Mouse (Mus musculus) telencephalon, adult 2 months (tissue): ENCODE results near the gene Shisal1.
A peak's percentile ranks its signal among the peaks of the same experiment; 100 is the strongest.

Experiments used
- DNase-seq: peaks from one replicate; pipeline ENCODE4 v3.0.0-alpha.2; 2011; ENCODE audit warnings: low read depth, low spot score

Shisal1 gene

GRCm38 (mm10) chr15:84446997-84447396 is at the start of gene Shisal1:
TSS of gene Shisal1 (minus strand) at chr15:84447097.
- DNase-seq: no peak

DNA sequence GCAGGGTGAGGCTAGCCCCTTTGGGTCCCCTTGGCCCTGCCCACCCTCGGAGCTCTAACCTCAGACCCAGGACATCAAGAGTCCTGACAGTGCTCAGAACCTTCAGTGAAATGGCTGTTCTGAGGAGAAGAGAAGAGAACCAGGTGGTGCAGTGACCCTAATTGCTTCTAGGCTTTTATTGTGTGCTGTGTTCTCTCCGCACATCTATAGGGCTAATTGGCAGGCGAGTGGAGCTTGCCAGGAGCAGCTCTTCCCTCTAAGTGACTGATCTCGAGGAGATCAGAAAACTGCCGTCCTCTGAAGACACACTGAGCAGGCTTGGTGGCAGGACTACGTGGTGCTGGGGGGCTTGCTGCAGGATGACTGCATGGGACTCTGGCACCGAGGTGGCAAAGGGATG is 43.6 kb upstream of the Shisal1 start:
- DNase-seq: no peak

DNA sequence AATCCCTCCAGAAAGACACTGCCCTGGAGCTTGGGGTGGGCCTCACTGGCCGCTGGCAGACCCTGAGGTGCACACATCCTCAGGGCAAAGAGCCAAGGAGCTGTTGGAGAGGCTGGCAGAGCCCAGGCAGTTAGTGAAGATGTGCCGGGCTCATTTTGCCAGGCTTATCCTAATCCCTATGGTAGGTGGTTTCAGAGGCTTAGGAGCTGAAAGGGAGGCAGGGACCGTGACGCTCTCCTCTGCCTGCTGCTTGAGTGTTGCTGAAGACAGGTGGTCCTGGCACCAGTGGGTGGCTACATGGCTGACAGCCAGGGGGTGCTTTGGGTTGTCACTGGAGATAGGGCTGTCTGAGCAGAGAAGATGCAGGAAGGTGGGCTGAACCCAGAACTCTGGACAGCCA is 37.4 kb upstream of the Shisal1 start:
- DNase-seq: no peak

- no peak for DNase-seq
Observed at GRCm38 (mm10) chr15:84483622-84484021, 36.7 kb upstream of the Shisal1 start.

DNA sequence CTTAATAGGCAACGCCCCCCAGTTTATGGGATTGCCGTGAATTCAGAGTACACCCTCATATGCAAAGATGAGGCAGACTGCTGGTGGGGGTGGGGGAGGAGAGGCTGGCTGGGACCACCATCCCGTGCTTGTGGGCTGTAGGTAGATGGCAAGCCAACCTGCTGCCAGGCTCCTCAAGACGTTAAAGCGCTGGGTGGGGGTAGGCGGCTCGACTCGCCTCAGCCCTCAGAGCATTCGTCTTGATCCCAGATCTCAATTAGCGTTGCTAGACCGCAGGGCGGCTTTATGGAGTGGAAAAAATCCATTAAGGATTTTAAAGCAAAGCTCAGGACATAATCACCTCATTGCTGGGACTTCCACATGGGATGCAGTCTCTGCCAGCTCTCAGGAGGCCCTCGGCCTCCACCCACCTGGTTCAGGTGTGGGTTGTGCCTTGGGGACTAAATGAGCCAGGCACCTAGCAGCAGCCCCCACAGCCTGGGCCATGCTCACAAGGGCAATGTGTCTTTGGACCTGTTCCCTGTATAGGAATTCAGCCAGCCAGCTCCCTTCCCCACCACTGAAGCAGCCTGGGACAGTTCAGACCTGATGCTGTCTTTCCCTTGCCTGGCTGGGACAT is 34.5 kb upstream of the Shisal1 start:
- no peak for DNase-seq

GRCm38 (mm10) chr15:84469391-84469790 is 22.5 kb upstream of the Shisal1 start:
- no peak for DNase-seq

GRCm38 (mm10) chr15:84467761-84468160 is 20.9 kb upstream of the Shisal1 start:
- no peak for DNase-seq

DNA sequence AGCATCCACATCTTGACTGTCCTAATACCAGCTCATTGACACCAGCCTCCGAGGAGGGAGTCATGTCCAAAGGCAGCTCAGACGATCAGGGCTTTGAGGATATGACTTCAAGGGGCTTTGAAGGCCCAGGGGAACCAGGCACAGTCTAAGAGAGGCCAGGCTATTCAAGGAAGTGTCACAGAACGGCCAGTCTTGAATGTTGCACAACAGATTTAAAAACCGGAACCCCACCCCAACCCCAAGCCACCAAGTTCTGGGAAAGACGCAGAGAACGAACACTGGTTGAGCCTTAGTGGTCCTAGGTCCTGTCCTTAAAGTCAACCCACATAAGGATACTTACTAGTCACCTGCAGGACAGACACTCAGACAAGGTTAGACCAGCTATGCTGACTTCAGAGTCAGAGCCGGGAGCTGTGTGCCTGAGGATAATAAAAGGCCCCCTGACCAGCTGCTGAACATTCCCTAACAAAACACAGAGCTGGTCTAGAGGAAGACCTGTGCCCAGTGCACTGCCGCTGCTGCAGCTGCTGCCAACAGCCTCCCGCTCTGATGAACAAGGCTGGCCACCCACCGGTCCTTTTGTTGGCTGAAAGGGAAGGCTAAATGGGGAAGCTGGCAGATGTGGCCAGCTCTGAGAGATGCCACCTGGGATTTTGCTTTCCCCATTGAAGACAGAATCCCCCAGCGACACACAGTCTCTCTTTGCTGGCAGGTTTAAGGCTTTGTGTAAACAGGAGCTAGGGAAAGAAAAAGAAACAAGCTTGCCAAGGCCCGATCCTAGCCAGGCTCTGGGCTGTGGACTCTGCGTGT is 19.8 kb upstream of the Shisal1 start:
- no peak for DNase-seq

DNA sequence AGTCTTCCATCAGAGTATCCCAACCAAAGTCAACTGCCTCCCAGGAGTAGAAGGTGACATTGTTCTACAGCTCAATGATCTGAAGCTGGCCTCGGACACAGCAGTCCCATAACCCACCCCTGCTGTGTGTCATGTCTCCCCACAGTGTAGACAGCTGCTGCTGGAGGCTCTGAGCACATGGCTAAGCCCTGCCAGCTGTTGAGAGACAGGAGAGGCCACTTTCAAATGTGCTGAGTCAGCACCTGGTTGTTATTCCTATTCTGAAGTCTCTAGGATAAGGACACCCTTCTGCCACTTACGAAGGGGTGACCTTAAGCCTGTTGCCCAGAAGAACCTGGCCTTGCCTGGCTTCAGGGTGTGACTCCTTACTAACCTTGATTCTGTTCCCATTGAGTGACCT is 14.5 kb upstream of the Shisal1 start:
- DNase-seq: no peak

DNA sequence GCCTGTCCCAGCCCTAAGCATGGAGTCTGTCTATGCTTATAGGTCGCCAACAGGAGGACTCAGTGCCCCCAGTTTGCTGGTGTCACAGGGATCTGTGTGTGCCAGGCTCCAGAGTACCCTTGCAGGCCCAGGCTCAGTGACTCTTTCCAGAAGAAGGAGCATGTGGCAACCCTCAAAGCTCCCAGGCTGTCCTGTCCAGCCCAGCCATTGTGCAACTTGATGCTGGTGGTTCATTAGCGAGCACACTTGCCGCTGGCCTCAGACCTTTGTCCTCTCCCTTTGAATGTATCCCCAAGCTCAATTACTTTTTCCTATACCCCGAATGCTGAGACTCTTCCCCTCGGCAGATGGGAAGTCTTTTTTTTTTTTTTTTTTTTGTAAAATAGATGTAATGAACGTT is 12.1 kb upstream of the Shisal1 start:
- no peak for DNase-seq

DNA sequence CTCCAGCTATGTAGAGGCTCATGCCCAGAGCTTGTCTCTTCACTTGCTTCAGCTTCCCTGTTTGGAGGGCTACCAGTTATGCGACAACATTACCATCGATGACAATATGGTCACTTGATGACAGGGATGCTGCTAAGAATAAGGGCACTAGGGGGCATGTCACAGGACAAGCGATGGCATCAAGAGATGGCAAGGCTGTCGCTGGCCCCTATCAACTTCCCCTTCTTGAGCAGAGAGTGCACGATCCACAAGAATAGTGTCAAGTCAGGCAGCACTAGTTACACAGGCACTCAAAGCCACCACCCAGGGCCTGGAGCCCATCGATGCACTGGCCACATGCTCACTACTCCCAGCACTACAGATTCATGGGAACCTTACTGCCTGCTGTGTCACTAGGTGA is 8.4 kb upstream of the Shisal1 start:
- no peak for DNase-seq

- DNase-seq: no peak
Observed at GRCm38 (mm10) chr15:84453091-84453490, 6.2 kb upstream of the Shisal1 start.

- DNase-seq: peak; percentile 72
Observed at GRCm38 (mm10) chr15:84450441-84451183, 3.7 kb upstream of the Shisal1 start.

DNA sequence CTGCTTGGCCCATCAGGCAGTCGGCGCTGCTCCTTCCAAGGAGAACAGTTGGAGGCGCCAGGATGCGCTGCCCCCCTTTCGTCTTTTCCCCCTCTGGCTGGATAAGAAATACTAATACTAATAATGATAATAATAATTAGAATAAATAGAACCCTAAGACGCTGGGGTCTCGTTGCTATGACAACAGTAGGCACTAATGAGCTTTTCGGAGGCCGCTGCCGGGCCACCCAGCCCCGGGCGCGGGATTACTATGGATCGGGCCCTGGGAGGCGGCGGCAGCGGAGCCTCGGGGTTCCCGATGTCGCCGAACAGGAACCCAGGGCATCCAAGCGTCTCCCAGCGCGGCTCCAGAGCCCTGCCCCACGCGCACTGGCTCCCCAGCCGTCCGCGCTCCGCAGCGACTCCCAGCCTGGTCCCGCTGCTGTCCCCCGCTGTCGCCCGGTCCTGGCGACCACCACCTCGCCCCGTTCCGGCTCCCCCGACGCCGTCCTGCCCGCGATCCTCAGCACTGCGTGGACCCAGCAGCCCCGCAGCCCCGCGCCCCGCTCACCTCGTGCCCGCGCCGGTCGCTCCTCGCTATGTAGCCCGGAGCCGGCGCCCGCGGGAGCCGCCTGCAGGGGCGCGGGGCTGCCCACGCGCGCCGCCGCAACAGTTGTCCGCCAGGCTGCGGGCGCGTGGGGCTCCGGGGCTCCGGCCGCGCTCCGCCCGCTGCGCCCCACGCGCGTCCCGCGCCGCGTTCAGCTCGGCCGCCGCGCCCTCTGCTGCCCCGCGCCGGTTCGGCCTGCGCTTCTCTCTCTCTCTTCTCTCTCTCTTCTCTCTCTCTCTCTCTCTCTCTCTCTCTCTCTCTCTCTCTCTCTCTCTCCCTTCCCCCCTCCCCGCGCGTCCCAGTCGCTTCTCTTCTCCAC is 833 bp downstream of the Shisal1 start:
- no peak for DNase-seq

DNA sequence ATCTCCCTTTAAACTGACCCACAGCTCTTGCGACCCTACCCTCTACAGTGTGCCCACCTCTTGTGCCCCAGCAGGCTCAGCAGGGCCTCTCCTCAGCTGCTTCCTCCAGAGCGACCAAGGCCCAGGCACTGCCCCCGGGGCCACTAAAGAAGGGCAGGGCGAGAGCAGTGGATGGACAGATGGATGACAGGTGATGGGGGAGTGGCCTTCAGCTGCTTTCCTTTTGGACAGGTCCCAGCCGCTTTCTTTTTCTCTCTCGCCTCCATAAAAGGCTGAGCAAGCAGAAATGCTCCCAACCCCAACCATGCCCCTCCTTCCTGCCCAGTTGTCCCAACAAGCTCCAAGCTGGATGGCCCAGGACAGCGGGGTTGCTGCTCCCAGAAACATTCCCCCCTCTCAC is 2.7 kb downstream of the Shisal1 start:
- DNase-seq: no peak

DNA sequence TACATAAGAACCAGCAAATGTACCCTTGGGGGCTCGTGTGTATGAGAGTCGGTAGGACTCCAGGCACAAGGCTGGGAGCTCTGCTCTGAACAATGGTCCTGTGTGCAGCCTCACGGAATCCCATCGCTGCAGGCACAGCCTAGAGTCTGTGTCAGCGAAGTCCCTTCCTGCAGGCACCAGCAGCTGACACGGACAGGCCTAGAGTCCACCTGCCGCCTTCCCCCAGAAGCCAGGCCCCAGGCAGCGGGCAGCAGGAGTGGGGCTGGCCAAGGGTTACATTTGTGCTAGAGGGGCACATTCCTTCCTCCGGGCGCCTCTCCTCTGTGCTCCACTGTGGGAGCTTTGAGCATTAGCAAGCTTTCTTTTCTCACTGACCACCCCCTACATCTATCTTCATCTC is 3.3 kb downstream of the Shisal1 start:
- DNase-seq: no peak

DNA sequence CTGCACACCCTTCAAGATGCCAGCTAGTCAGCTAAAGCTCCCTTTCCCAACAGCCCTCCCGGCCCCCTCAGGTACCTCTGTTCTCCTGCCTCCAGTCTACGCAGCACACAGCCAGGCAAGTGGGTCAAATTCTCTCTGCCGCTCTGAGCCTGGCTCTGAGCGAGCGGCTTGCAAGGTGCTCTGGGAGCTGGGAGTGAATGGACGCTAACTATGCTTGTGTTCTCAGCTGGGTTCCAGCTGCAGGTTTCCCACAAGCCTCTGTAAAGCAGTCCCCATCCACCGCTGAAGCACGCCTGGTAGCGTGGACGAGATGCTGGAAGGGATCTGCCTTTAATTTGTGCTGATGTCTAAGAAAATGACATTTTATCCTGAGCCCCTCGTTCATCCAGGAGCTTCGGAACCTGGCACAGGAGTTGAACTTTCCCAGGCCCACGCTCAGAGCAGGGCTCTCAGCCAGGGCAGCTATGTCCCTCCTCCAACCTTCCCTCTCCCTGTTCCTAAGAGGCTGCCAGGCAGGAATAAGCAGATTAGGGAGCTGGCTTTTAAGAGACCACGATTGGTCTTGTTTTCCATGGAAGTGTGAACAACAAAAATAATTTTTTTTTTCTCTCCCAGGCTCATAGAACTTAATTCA is 5.1 kb downstream of the Shisal1 start:
- no peak for DNase-seq

- DNase-seq: no peak
Observed at GRCm38 (mm10) chr15:84440820-84441219, 6.1 kb downstream of the Shisal1 start.

DNA sequence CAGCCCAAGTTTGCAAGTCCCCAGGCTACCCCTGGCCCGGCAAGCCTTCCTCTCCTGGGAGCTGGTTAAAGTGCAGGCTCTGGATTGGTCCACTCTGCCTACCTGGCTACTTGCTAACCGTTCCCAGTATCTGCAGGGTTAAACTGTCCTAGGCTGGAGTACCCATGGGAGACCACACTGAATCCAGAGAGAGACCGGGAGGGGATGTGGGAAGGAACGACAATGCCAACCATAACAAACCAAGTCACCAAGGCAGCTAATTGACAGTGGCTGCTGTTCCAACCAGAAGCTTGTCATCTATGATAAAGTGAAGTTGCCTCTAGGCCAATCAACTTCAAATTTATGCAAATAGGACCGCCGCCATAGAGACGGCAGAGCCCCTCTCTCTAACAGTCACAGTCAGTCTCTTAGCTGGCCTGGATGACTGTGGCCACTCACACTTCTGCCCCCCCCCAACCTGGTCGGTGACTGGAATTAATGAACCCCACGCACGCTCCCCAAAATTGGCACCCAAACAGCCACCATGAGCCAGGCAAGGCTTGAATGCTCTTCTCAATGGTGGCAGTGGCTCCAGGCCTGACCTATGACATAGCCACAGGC is 13.2 kb downstream of the Shisal1 start:
- DNase-seq: no peak

DNA sequence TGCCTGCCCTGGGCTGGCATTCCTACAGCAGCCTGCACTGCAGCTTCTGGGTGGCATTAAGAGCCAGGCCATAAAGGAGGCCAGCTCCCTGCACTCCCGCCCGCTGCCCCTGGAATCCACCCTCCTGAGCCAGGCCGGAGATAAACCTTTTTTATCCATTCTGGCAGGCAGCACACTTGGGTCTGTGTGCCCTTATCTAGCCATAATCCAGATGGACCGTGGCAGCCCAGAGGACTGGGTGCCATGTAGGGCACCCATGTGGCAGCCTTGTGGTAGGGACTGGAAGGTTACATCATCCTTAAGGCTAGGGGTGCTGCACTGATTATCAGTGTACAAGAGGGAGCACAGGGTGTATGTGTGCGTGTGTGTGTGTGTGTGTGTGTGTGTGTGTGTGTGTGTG is 16.4 kb downstream of the Shisal1 start:
- DNase-seq: no peak

- DNase-seq: no peak
Observed at GRCm38 (mm10) chr15:84427624-84428023, 19.3 kb downstream of the Shisal1 start.
